Mouse (Mus musculus): ENCODE measurements around the gene Tgoln1. TPM values are rescaled to one million over a fixed set of nuclear protein-coding genes. Genes with fewer than 3 reads are reported as not detected.

Tgoln1 gene
- polyA plus RNA-seq, 1 experiment from 2014 or later = 39.6 TPM

DNA sequence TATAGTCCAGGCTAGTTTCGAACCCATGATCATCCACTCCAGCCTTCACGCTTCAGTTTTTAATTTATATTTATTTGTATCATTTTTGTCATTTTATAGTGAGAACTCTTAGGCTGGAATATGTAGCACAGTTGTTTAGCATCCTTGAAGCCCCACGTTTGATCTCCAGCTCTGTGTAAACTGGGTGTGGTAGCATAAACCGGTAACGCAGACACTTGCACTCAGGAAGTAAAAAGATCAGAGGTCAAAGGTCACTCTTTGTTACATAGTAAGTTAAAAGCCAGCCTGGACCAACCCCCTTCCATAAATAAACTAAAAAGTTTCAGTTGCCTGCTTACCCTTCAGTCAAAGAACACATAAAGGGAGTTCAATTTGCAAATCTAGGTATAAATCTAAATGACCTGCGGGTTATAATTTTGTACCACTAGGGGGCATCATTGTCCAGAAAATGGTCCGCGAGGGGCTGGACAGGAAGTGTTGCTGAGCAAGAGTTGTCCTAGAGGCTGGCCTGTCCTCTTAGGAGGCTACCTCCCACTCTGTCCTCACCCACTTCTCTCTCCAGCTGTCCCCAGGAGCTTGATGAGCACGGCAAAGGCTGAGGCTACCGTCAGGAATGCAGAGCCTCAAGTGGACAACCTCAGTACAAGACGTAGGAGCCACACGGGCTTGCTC lies 19.1 kb upstream of the Tgoln1 start:
- ATAC-seq (ENCODE audit: low FRiP score, low TSS enrichment) = peak; percentile 86
- no peak overlapping the region for H3K9ac ChIP-seq (ENCODE audit: low read depth, low read length)
- H3K4me3 ChIP-seq (ENCODE audit: low read length) = no peak overlapping the region
- H3K9me3 ChIP-seq (ENCODE audit: control insufficient read depth, low read length) = no peaks in the 10 kb centered on the region
- H3K36me3 ChIP-seq (ENCODE audit: control insufficient read depth, insufficient read depth, low read length) = peaks cover 27% of the 10 kb centered on the region
- no peak overlapping the region for H3K4me2 ChIP-seq (replicated peaks; ENCODE audit: low read depth, low read length)
- H3K27ac ChIP-seq (ENCODE audit: low read depth, low read length) = peak overlapping the region; percentile 26; the same call in 1 of the 2 replicates
- no peaks in the 10 kb centered on the region for H3K27me3 ChIP-seq (ENCODE audit: control insufficient read depth, insufficient read depth, low read length)
- WGBS = 40% methylated on average over 12 of the region's 12 CpGs
- H3K4me1 ChIP-seq (ENCODE audit: control insufficient read depth, insufficient read depth, low read length) = peaks cover 9% of the 10 kb centered on the region

DNA sequence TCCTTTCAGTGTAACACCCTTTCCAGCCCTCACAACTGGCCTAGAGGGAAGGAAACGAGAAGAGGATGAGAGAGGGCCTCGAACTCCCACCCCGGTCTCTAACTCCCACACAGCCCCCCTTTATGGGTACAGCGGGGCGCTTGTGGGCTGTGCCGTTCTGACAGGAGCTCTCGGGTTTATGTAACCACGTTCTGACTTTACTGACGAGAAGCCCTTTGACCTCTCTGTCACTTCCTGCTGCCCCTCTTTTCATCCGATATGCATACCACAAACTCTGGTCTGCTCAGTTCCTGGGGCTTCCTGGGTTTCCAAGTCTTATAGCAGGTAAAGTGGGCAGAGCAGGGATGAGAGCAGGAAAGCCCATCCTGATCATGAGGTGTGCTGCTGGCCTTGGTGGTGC lies 17.5 kb upstream of the Tgoln1 start:
- peaks cover 9% of the 10 kb centered on the region for H3K4me1 ChIP-seq (ENCODE audit: control insufficient read depth, insufficient read depth, low read length)
- H3K4me3 ChIP-seq (ENCODE audit: low read length) = no peak overlapping the region
- H3K36me3 ChIP-seq (ENCODE audit: control insufficient read depth, insufficient read depth, low read length) = peaks cover 40% of the 10 kb centered on the region
- H3K4me2 ChIP-seq (replicated peaks; ENCODE audit: low read depth, low read length) = no peak overlapping the region
- no peak overlapping the region for H3K9ac ChIP-seq (ENCODE audit: low read depth, low read length)
- no peaks in the 10 kb centered on the region for H3K27me3 ChIP-seq (ENCODE audit: control insufficient read depth, insufficient read depth, low read length)
- no peak for ATAC-seq (ENCODE audit: low FRiP score, low TSS enrichment)
- H3K27ac ChIP-seq (ENCODE audit: low read depth, low read length) = no peak overlapping the region
- 20% methylated on average over 10 of the region's 10 CpGs for WGBS
- no peaks in the 10 kb centered on the region for H3K9me3 ChIP-seq (ENCODE audit: control insufficient read depth, low read length)

DNA sequence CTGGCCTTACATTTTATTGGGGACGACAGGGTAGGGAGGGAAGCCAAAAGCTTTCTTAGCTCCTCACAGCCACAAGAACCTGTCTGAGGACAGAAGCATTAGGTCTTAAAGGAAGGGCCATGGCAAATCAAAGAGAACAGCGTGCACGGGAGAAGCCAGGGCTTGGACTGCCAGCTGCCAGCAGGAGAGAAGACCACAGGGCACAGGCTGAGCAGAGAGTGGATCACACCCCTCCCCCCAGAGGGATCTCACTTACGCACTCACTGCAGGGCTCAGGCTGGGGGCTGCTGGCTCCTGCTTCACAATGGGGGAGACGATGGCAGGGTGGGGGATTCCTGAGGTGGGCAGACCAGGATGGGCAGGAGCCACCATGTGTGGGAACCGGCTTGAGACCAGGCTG lies 14.9 kb upstream of the Tgoln1 start:
- Histone ChIP-seq H3K27ac (ENCODE audit: low read depth, low read length) (no peak overlapping the region), H3K9ac (ENCODE audit: low read depth, low read length) (no peak overlapping the region), H3K9me3 (ENCODE audit: control insufficient read depth, low read length) (no peaks in the 10 kb centered on the region), H3K4me2 (replicated peaks; ENCODE audit: low read depth, low read length) (no peak overlapping the region), H3K36me3 (ENCODE audit: control insufficient read depth, insufficient read depth, low read length) (peaks cover 62% of the 10 kb centered on the region), H3K4me1 (ENCODE audit: control insufficient read depth, insufficient read depth, low read length) (peaks cover 7% of the 10 kb centered on the region), H3K4me3 (ENCODE audit: low read length) (no peak overlapping the region), H3K27me3 (ENCODE audit: control insufficient read depth, insufficient read depth, low read length) (no peaks in the 10 kb centered on the region)
- no peak for ATAC-seq (ENCODE audit: low FRiP score, low TSS enrichment)
- WGBS = 63% methylated on average over 6 of the region's 6 CpGs

DNA sequence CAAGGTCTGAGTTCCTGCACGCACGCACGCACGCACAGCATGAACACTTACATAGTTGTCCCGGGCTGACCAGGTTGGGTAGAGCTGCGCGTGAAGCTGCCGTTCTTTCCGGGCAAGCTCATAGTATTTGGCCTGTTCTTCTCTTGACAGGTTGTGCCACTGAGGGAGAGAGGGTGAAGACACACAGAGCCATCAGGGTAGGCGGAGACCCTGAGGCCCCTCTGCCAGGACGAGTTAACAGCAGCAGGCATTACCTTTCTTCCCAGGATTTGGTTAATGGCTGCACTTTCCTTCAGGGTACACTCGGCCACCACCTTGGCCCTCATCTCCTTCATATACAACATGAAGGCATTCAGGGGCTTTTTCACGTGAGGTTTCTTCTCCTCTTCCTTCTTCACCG lies 14.2 kb upstream of the Tgoln1 start:
- H3K4me3 ChIP-seq (ENCODE audit: low read length) = no peak overlapping the region
- ATAC-seq (ENCODE audit: low FRiP score, low TSS enrichment) = no peak

GRCm38 (mm10) chr6:72630370-72630769 lies 13.6 kb upstream of the Tgoln1 start:
- Histone ChIP-seq H3K4me1 (ENCODE audit: control insufficient read depth, insufficient read depth, low read length) (no peaks in the 10 kb centered on the region), H3K4me3 (ENCODE audit: low read length) (no peak overlapping the region), H3K4me2 (replicated peaks; ENCODE audit: low read depth, low read length) (no peak overlapping the region), H3K27me3 (ENCODE audit: control insufficient read depth, insufficient read depth, low read length) (no peaks in the 10 kb centered on the region), H3K27ac (ENCODE audit: low read depth, low read length) (no peak overlapping the region), H3K36me3 (ENCODE audit: control insufficient read depth, insufficient read depth, low read length) (peaks cover 70% of the 10 kb centered on the region), H3K9me3 (ENCODE audit: control insufficient read depth, low read length) (no peaks in the 10 kb centered on the region), H3K9ac (ENCODE audit: low read depth, low read length) (no peak overlapping the region)
- WGBS = 79% methylated on average over 2 of the region's 2 CpGs
- no peak for ATAC-seq (ENCODE audit: low FRiP score, low TSS enrichment)

More for the DNA sequence above, 14.2 kb upstream of the Tgoln1 start:
- Histone ChIP-seq H3K9me3 (ENCODE audit: control insufficient read depth, low read length) (no peaks in the 10 kb centered on the region), H3K4me2 (replicated peaks; ENCODE audit: low read depth, low read length) (no peak overlapping the region), H3K27ac (ENCODE audit: low read depth, low read length) (no peak overlapping the region), H3K27me3 (ENCODE audit: control insufficient read depth, insufficient read depth, low read length) (no peaks in the 10 kb centered on the region), H3K36me3 (ENCODE audit: control insufficient read depth, insufficient read depth, low read length) (peaks cover 69% of the 10 kb centered on the region), H3K4me1 (ENCODE audit: control insufficient read depth, insufficient read depth, low read length) (no peaks in the 10 kb centered on the region; the same call in 1 of the 2 replicates), H3K9ac (ENCODE audit: low read depth, low read length) (no peak overlapping the region)
- WGBS = 83% methylated on average over 14 of the region's 14 CpGs

DNA sequence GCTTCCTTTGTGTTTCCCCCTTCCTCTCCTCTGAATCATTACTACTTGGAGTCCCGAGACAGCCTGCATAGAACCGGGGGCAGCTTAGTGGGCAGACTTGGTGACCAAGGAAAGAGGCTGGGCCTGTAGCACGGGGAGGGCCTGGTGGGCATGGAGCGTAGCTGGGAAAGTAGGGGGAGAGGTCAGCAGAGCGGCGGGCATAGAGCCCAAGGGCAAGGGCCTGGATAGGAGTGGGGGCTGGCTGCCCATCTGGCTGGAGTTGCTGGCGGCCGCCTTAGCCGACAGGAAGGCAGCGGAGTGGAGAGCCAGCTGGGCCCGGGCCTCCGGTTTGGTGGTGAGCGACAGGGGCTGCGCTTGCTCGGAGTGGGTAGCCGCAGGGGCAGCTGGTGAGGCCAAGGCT lies 10.5 kb upstream of the Tgoln1 start:
- no peak overlapping the region for H3K9ac ChIP-seq (ENCODE audit: low read depth, low read length)
- peak; percentile 66 for ATAC-seq (ENCODE audit: low FRiP score, low TSS enrichment)
- 0 out of 2 replicates have a peak overlapping the region, but pooled peaks have one; percentile 17 for H3K27ac ChIP-seq (ENCODE audit: low read depth, low read length)
- WGBS = 80% methylated on average over 16 of the region's 16 CpGs
- no peaks in the 10 kb centered on the region for H3K9me3 ChIP-seq (ENCODE audit: control insufficient read depth, low read length)
- peaks cover 57% of the 10 kb centered on the region for H3K36me3 ChIP-seq (ENCODE audit: control insufficient read depth, insufficient read depth, low read length)
- no peak overlapping the region for H3K4me3 ChIP-seq (ENCODE audit: low read length)
- no peak overlapping the region for H3K4me2 ChIP-seq (replicated peaks; ENCODE audit: low read depth, low read length)
- H3K4me1 ChIP-seq (ENCODE audit: control insufficient read depth, insufficient read depth, low read length) = no peaks in the 10 kb centered on the region
- H3K27me3 ChIP-seq (ENCODE audit: control insufficient read depth, insufficient read depth, low read length) = no peaks in the 10 kb centered on the region

- no peak overlapping the region for H3K9ac ChIP-seq (ENCODE audit: low read depth, low read length)
- H3K4me2 ChIP-seq (replicated peaks; ENCODE audit: low read depth, low read length) = no peak overlapping the region
- H3K4me3 ChIP-seq (ENCODE audit: low read length) = no peak overlapping the region
- peaks cover 48% of the 10 kb centered on the region for H3K36me3 ChIP-seq (ENCODE audit: control insufficient read depth, insufficient read depth, low read length)
- ATAC-seq (ENCODE audit: low FRiP score, low TSS enrichment) = no peak
- no peaks in the 10 kb centered on the region for H3K4me1 ChIP-seq (ENCODE audit: control insufficient read depth, insufficient read depth, low read length)
- 81% methylated on average over 7 of the region's 7 CpGs for WGBS
- H3K27me3 ChIP-seq (ENCODE audit: control insufficient read depth, insufficient read depth, low read length) = no peaks in the 10 kb centered on the region
- H3K9me3 ChIP-seq (ENCODE audit: control insufficient read depth, low read length) = no peaks in the 10 kb centered on the region
- no peak overlapping the region for H3K27ac ChIP-seq (ENCODE audit: low read depth, low read length)
Observed at GRCm38 (mm10) chr6:72626391-72626790, 9.6 kb upstream of the Tgoln1 start.

GRCm38 (mm10) chr6:72623661-72624402 lies 7.0 kb upstream of the Tgoln1 start:
- Histone ChIP-seq H3K36me3 (ENCODE audit: control insufficient read depth, insufficient read depth, low read length) (peaks cover 27% of the 10 kb centered on the region), H3K27ac (ENCODE audit: low read depth, low read length) (no peak overlapping the region), H3K27me3 (ENCODE audit: control insufficient read depth, insufficient read depth, low read length) (no peaks in the 10 kb centered on the region), H3K4me2 (replicated peaks; ENCODE audit: low read depth, low read length) (no peak overlapping the region), H3K4me3 (ENCODE audit: low read length) (no peak overlapping the region), H3K9me3 (ENCODE audit: control insufficient read depth, low read length) (no peaks in the 10 kb centered on the region), H3K4me1 (ENCODE audit: control insufficient read depth, insufficient read depth, low read length) (no peaks in the 10 kb centered on the region), H3K9ac (ENCODE audit: low read depth, low read length) (no peak overlapping the region)
- 91% methylated on average over 8 of the region's 8 CpGs for WGBS
- ATAC-seq (ENCODE audit: low FRiP score, low TSS enrichment) = no peak

DNA sequence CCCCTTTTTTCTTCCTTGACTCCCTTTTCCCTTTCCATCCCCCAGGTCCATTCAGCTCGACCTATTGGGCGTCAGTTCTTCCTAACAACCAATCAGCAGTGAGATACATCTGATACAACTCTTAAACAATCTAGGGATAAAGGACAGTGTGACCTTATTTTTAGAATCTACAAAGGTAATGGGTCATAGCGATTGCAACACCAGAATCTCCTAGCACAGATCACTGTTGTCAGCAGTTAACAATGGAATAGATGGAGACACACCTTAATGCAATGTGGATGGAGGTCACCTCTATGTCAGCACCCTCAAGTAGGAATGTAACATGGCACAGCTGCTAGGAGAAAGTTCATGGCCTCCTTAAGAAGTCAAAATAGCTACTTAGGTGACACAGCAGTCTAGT lies 6.1 kb upstream of the Tgoln1 start:
- 40% methylated on average over 3 of the region's 3 CpGs for WGBS
- no peak overlapping the region for H3K9ac ChIP-seq (ENCODE audit: low read depth, low read length)
- no peaks in the 10 kb centered on the region for H3K27me3 ChIP-seq (ENCODE audit: control insufficient read depth, insufficient read depth, low read length)
- H3K4me2 ChIP-seq (replicated peaks; ENCODE audit: low read depth, low read length) = no peak overlapping the region
- H3K36me3 ChIP-seq (ENCODE audit: control insufficient read depth, insufficient read depth, low read length) = peaks cover 21% of the 10 kb centered on the region; the same call in 1 of the 2 replicates
- H3K4me1 ChIP-seq (ENCODE audit: control insufficient read depth, insufficient read depth, low read length) = no peaks in the 10 kb centered on the region
- no peak overlapping the region for H3K27ac ChIP-seq (ENCODE audit: low read depth, low read length)
- H3K4me3 ChIP-seq (ENCODE audit: low read length) = no peak overlapping the region
- ATAC-seq (ENCODE audit: low FRiP score, low TSS enrichment) = no peak
- H3K9me3 ChIP-seq (ENCODE audit: control insufficient read depth, low read length) = no peaks in the 10 kb centered on the region
